Comparison of ENCODE assay signal across 8 mouse cellular contexts in the genomic region with DNA sequence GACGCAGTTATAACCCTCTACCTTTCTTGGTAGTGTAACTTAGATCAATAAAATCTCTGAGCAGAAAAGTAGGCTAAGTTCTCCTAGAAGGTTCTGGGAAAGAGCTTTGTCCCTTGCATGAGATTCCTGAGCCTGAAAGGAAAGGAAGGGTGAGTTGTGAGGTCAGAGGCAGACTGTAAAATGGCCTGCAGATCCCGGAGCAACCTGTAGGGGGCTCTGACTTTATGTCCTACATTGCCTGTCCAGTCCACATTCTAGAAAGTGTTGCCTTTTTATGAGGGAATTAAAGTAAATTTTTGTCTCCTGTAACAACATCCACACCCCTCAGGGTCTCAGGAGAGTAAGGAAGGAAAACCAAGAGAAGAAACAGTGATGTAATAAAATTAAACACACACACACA.
DNase-seq lines count a peak whose midpoint lies in the region.

No protein-coding gene starts in this region.

- peak; percentile 46 to 53 for DNase-seq in cerebellum, postnatal 10 days
- DNase-seq in cerebellum, adult 9-11 months = no peak
- peak; percentile 22 for DNase-seq in left cerebral cortex, postnatal 4 days
- DNase-seq in left cerebral cortex, adult 11 months (ENCODE audit: low spot score) = no peak
- peak; percentile 35 for DNase-seq in NIH3T3 (ENCODE audit: low read depth)
- DNase-seq in kidney, postnatal 4 days = peak; percentile 52 to 58
- no peak for DNase-seq in thymus, postnatal 25 days
- no peak for DNase-seq in right cerebral cortex, adult 18-20 months

- intact Hi-C loops in left cerebral cortex, postnatal 4 days (cut with DNase I) = no loop called here

Comparison
In these comparisons a context has a peak if more than half of its experiments do, and no peak if none do; other contexts are left out.
1. DNase-seq: peak in cerebellum, postnatal 10 days (2 of 2), left cerebral cortex, postnatal 4 days (single experiment), NIH3T3 (single experiment) and kidney, postnatal 4 days (2 of 2); none in cerebellum, adult 9-11 months (single experiment), left cerebral cortex, adult 11 months (single experiment), thymus, postnatal 25 days (single experiment) and right cerebral cortex, adult 18-20 months (single experiment).